Mouse (Mus musculus) bone marrow, adult 2 months (tissue): ENCODE data around the gene Snx22.

ENCODE experiments used
- CTCF ChIP-seq: fragments of 200-500 bp; IDR thresholded peaks from 2 replicates; pipeline ENCODE4 v1.5.1; 2011; ENCODE audit warnings: low read length, control low read depth; ENCODE audit not compliant: control insufficient read depth, insufficient read depth
- POLR2A ChIP-seq: fragments of 200-500 bp; IDR thresholded peaks from 2 replicates; pipeline ENCODE4 v1.6.1; 2011; ENCODE audit warnings: low read depth, mild to moderate bottlenecking, control low read depth, low read length, borderline replicate concordance; ENCODE audit not compliant: control insufficient read depth

GRCm38 (mm10) chr9:66069583-66069982, at the start of gene Snx22:
- TF ChIP-seq CTCF (no peak), POLR2A (peak; percentile 83; the same call in 1 of the 2 replicates)
